Mouse (Mus musculus) myocyte (in vitro differentiated cells): ENCODE measurements around the gene Mbd6. TPM values are rescaled to one million over a fixed set of nuclear protein-coding genes. Genes with fewer than 3 reads are reported as not detected.

Experiments
- H3K27me3 ChIP-seq: one replicate; pipeline ENCODE4 v1.6.1; 2011; ENCODE audit not compliant: control insufficient read depth, insufficient read depth, insufficient read length
- H3K36me3 ChIP-seq: one replicate; pipeline ENCODE4 v1.6.1; 2011; ENCODE audit not compliant: control insufficient read depth, insufficient read depth
- H3K4me2 ChIP-seq: one replicate; pipeline ENCODE4 v1.6.1; 2011; ENCODE audit warnings: low read depth, control low read depth
- H3K4me3 ChIP-seq: one replicate; pipeline ENCODE4 v1.5.1; 2011; ENCODE audit warnings: mild to moderate bottlenecking, control low read depth, moderate library complexity
- H3K79me2 ChIP-seq: one replicate; pipeline ENCODE4 v1.6.1; 2011; ENCODE audit not compliant: control insufficient read depth, insufficient read depth
- H3ac ChIP-seq: one replicate; pipeline ENCODE4 v1.6.1; 2011; ENCODE audit not compliant: control insufficient read depth, insufficient read length
- CEBPB ChIP-seq: IDR thresholded peaks from 2 replicates; pipeline ENCODE4 v1.6.1; 2011; ENCODE audit warnings: mild to moderate bottlenecking, moderate library complexity; ENCODE audit not compliant: poor library complexity, insufficient read depth, severe bottlenecking
- E2F4 ChIP-seq: IDR thresholded peaks from one replicate; pipeline ENCODE4 v1.6.1; 2011; ENCODE audit warnings: mild to moderate bottlenecking, control low read depth, moderate library complexity; ENCODE audit not compliant: insufficient read depth
- MAX ChIP-seq: IDR thresholded peaks from one replicate; pipeline ENCODE4 v1.6.1; 2011; ENCODE audit warnings: low read depth, mild to moderate bottlenecking, control low read depth
- MYOD1 ChIP-seq, 3 experiments: IDR thresholded peaks; one replicate each; pipeline ENCODE4 v1.6.1; 2011; ENCODE audit warnings: control low read depth in 2 of 3, low read depth in 2 of 3, mild to moderate bottlenecking in 2 of 3, moderate library complexity in 1 of 3; ENCODE audit not compliant: insufficient read length in 2 of 3, control insufficient read depth in 1 of 3
- MYOG ChIP-seq, 3 experiments: IDR thresholded peaks; one replicate each; pipeline ENCODE4 v1.6.1; 2011; ENCODE audit warnings: control low read depth in 2 of 3, low read depth in 2 of 3, mild to moderate bottlenecking in 2 of 3; ENCODE audit not compliant: insufficient read length in 2 of 3, control insufficient read depth in 1 of 3, insufficient read depth in 1 of 3
- POLR2A ChIP-seq: IDR thresholded peaks from one replicate; pipeline ENCODE4 v1.6.1; 2011; ENCODE audit warnings: low read depth, mild to moderate bottlenecking, control low read depth, moderate library complexity; ENCODE audit not compliant: insufficient read length
- POLR2AphosphoS2 ChIP-seq: IDR thresholded peaks from one replicate; pipeline ENCODE4 v1.6.1; 2011; ENCODE audit warnings: low read depth, control low read depth; ENCODE audit not compliant: insufficient read length
- REST ChIP-seq: IDR thresholded peaks from one replicate; pipeline ENCODE4 v1.6.1; 2011; ENCODE audit warnings: mild to moderate bottlenecking, control low read depth, moderate library complexity; ENCODE audit not compliant: insufficient read depth, insufficient read length
- SRF ChIP-seq: IDR thresholded peaks from one replicate; pipeline ENCODE4 v1.6.1; 2011; ENCODE audit warnings: low read depth; ENCODE audit not compliant: control insufficient read depth, insufficient read length
- TCF12 ChIP-seq: IDR thresholded peaks from one replicate; pipeline ENCODE4 v1.6.1; 2011; ENCODE audit warnings: mild to moderate bottlenecking, control low read depth; ENCODE audit not compliant: poor library complexity, insufficient read depth, severe bottlenecking
- TCF3 ChIP-seq: IDR thresholded peaks from one replicate; pipeline ENCODE4 v1.6.1; 2011; ENCODE audit warnings: low read depth, control low read depth; ENCODE audit not compliant: insufficient read length
- USF1 ChIP-seq: IDR thresholded peaks from one replicate; pipeline ENCODE4 v1.6.1; 2011; ENCODE audit warnings: low read depth, mild to moderate bottlenecking, control low read depth, moderate library complexity
- polyA plus RNA-seq: library from polyadenylated mRNA; unstranded; fragments of >200 nt; fragmentation: generic; extraction: Trizol; gene quantifications from one replicate; pipeline ENCODE4 v1.2.1, GENCODE M21; 2012; ENCODE audit warnings: missing spikeins

Gene Mbd6
- polyA plus RNA-seq, 1 experiment, result 24.7 TPM

DNA sequence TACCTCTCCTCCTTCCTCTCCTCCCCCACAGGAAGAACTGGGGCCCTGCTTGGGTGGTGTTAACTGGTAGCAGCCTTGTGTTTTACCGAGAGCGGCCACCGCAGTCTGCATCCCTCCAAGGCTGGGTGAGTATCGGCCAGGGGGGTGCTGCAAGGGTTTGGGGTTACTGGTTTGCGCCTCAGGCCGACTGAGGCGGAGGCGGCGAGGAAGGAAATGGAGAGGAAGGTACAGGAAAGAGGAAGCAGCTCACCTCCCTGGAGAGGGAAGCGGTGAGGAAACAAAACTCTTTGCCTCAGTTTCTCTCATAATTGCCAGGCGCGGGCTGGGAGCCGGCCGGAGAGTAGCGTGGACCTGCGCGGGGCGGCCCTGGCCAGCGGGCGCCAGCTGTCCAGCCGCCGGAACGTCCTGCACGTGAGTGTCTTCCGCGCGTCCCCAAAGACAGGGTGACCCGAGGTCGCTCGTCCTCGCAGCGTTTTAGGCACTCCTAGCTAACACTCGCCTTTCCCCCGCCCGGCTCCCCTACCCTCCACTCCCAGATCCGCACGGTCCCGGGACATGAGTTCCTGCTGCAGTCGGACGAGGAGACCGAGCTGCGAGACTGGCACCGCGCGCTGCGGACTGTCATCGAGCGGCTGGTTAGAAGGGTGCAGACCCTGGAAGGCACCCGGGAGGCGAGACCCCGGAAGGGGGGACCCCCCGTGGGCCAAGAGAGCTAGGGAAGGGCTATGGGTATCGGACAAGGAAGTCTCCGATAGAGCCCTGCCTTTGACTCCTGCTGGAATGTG is 37.4 kb upstream of the Mbd6 start:
- Histone ChIP-seq H3K4me3 (no peak overlapping the region), H3K4me2 (no peak overlapping the region), H3ac (no peak overlapping the region), H3K79me2 (no peaks in the 10 kb centered on the region), H3K36me3 (no peaks in the 10 kb centered on the region), H3K27me3 (peaks cover 42% of the 10 kb centered on the region)
- TF ChIP-seq REST (no peak), USF1 (no peak)

DNA sequence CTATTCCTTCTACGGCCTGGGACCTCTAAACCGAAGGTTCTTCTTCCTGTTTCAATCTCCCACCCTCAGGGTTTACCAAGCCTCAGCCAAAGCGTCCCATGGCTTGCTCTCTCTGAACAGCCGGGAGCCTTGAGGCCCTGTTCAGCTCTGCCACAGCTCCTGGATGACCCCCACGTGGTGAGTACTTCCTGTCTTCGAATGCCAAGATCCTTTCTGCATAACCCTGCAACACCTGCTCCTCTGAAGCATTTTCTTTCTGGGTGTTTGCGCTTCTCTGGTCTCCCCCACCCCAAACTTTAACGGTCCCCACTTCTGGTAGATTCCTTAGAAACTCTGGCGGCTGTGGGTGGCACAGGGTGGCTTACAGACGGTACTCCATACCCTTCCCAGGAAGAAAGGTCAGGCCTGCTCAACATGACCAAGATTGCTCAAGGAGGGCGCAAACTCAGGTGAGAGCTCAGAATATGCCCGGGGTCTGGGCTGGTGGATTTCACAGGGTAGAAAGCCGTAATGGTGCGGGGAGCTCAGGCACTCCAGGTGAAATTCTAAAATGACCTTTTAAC is 36.7 kb upstream of the Mbd6 start:
- no peak overlapping the region for H3K4me3 ChIP-seq
- H3K4me2 ChIP-seq, result no peak overlapping the region

DNA sequence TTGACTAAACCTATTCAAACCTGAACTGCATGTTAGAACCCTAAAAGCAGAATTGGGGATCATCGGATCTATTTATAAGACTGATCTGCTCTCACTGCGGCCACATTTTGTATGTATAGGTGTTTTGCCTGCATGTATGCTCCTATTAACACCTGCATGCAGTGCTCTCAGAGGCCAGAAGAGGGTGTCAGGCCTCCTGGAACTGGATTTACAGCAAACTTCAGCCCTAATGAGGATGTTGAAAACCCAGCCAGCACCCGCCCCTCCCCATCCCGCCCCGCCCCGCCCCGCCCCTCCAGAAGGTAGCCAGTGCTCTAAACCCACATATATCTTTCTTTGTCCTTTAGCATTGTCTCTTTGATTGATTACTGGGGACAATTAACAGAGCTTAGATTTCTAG is 35.7 kb upstream of the Mbd6 start:
- Histone ChIP-seq H3K4me2 (no peak overlapping the region), H3K27me3 (peaks cover 42% of the 10 kb centered on the region), H3K4me3 (no peak overlapping the region), H3K36me3 (no peaks in the 10 kb centered on the region), H3ac (no peak overlapping the region), H3K79me2 (no peaks in the 10 kb centered on the region)
- TF ChIP-seq POLR2A, result no peak
- no peak for TF ChIP-seq MYOG (IDR thresholded peaks at IDR 0.05; ENCODE audit: control insufficient read depth in 1 of 3, insufficient read depth in 1 of 3, insufficient read length in 2 of 3, low read depth in 2 of 3)
- no peak for TF ChIP-seq MAX
- TF ChIP-seq REST, result no peak
- no peak for TF ChIP-seq TCF12
- TF ChIP-seq E2F4, result no peak
- no peak for TF ChIP-seq MYOD1 (IDR thresholded peaks at IDR 0.05; ENCODE audit: control insufficient read depth in 1 of 3, insufficient read length in 2 of 3, low read depth in 2 of 3)

More for the DNA sequence above, 36.7 kb upstream of the Mbd6 start:
- no peaks in the 10 kb centered on the region for H3K36me3 ChIP-seq
- H3K79me2 ChIP-seq, result no peaks in the 10 kb centered on the region
- TF ChIP-seq CEBPB, result no peak
- TF ChIP-seq USF1, result no peak
- TF ChIP-seq TCF12, result no peak
- TF ChIP-seq POLR2A, result no peak
- TF ChIP-seq E2F4, result no peak
- TF ChIP-seq POLR2AphosphoS2, result no peak
- TF ChIP-seq MAX, result no peak
- TF ChIP-seq MYOD1 (IDR thresholded peaks at IDR 0.05; ENCODE audit: control insufficient read depth in 1 of 3, insufficient read length in 2 of 3, low read depth in 2 of 3), result no peak
- TF ChIP-seq MYOG (IDR thresholded peaks at IDR 0.05; ENCODE audit: control insufficient read depth in 1 of 3, insufficient read depth in 1 of 3, insufficient read length in 2 of 3, low read depth in 2 of 3), result no peak
- no peak for TF ChIP-seq REST
- no peak for TF ChIP-seq SRF
- TF ChIP-seq TCF3, result no peak
- H3K27me3 ChIP-seq, result peaks cover 42% of the 10 kb centered on the region
- H3ac ChIP-seq, result no peak overlapping the region

DNA sequence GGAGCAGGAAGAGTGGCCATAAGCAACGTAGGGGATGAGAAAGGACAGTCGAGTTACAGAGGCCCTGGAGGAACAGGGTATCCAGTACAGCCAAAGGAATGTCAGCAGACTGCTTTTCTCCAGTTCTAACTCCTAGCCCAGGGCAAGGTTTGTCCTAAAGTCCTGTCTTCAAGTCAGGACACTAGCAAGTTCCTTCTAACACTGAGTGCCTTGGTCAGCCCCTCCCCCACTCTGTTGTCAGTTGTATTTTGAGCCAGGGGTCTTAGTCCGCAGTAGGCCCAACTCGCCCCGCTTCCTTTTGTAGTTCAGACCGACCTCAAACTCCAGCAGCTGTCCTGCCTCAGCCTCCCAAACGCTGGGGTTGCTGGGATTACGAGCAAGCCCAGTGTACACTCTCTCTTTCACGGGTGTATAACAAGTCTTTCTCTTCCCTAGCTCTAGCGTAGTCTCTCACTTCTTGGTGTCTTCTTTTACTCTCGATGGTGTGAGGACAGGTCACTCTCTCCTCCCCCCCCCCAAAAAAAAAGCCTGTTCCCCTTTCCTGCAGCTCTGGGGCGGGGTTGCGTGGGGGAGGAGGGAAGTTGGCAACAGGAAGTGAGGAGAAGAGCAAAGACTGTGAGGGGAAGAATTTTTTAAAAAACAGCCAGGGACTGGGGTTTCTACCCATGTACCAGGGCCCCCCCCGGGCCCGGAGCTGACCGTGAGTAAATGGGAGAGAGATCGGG is 34.5 kb upstream of the Mbd6 start:
- H3K4me3 ChIP-seq, result no peak overlapping the region
- H3K4me2 ChIP-seq, result no peak overlapping the region
- no peak overlapping the region for H3ac ChIP-seq
- no peaks in the 10 kb centered on the region for H3K79me2 ChIP-seq
- H3K27me3 ChIP-seq, result peaks cover 42% of the 10 kb centered on the region
- TF ChIP-seq TCF12, result no peak
- no peak for TF ChIP-seq USF1
- no peak for TF ChIP-seq POLR2AphosphoS2
- TF ChIP-seq REST, result no peak
- TF ChIP-seq MAX, result no peak
- TF ChIP-seq MYOG (IDR thresholded peaks at IDR 0.05; ENCODE audit: control insufficient read depth in 1 of 3, insufficient read depth in 1 of 3, insufficient read length in 2 of 3, low read depth in 2 of 3), result no peak
- no peaks in the 10 kb centered on the region for H3K36me3 ChIP-seq

DNA sequence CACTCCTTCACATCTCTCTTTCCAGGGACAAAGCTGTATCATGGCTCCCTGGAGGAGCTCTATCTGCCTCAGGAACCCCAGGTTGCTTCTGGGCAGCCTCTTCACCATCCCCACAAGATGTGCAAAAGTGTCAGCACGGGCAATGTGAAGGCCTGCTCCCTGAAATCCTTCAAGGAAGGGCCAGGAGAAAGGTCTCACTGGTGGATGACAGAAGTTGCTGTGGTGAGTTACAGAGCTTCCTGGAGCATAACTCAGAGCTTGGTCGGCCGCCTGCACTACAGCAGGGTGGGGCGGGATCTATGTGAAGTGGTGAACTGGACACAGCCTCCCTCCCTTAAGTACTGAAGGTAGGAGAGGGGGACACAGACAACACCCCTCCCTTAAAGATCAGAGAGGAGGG is 33.9 kb upstream of the Mbd6 start:
- Histone ChIP-seq H3K4me3 (no peak overlapping the region), H3ac (no peak overlapping the region), H3K79me2 (no peaks in the 10 kb centered on the region), H3K27me3 (peaks cover 38% of the 10 kb centered on the region), H3K36me3 (no peaks in the 10 kb centered on the region), H3K4me2 (no peak overlapping the region)
- TF ChIP-seq POLR2A (no peak), TCF12 (no peak), SRF (no peak), CEBPB (no peak), MAX (no peak), USF1 (no peak), MYOG (IDR thresholded peaks at IDR 0.05; ENCODE audit: control insufficient read depth in 1 of 3, insufficient read depth in 1 of 3, insufficient read length in 2 of 3, low read depth in 2 of 3) (no peak), REST (no peak), TCF3 (no peak), MYOD1 (IDR thresholded peaks at IDR 0.05; ENCODE audit: control insufficient read depth in 1 of 3, insufficient read length in 2 of 3, low read depth in 2 of 3) (no peak), E2F4 (no peak), POLR2AphosphoS2 (no peak)
